Mouse (Mus musculus): ENCODE measurements around the gene Vps45.

- TF ChIP-seq POLR2A (IDR thresholded peaks at IDR 0.05; ENCODE audit: insufficient read depth, low read length): no peak
- no peak for TF ChIP-seq CTCF (IDR thresholded peaks at IDR 0.05; ENCODE audit: low read depth, low read length)
Observed at GRCm38 (mm10) chr3:95990413-95990941, 67.8 kb downstream of the Vps45 start.

Data from ES-Bruce4 (cell line).